Mouse (Mus musculus) heart, adult 2 months (tissue): ENCODE measurements around the gene Tspan14. TPM values are rescaled to one million over a fixed set of nuclear protein-coding genes. Genes with fewer than 3 reads are reported as not detected.

Source experiments
- DNase-seq, 2 experiments: peaks; one replicate each; pipeline ENCODE4 v3.0.0; 2021
- H3K27ac ChIP-seq: fragments of 200-600 bp; 2 replicates; pipeline ENCODE4 v1.8.1; 2022
- H3K27me3 ChIP-seq: fragments of 200-500 bp; 2 replicates; pipeline ENCODE4 v1.6.1; 2012; ENCODE audit warnings: mild to moderate bottlenecking, low read length, inconsistent platforms, mixed read lengths; ENCODE audit not compliant: control insufficient read depth, insufficient read depth
- H3K36me3 ChIP-seq: fragments of 200-500 bp; 2 replicates; pipeline ENCODE4 v1.6.1; 2012; ENCODE audit warnings: low read length, inconsistent platforms; ENCODE audit not compliant: control insufficient read depth, insufficient read depth
- H3K4me1 ChIP-seq: fragments of 200-500 bp; 2 replicates; pipeline ENCODE4 v1.6.1; 2011; ENCODE audit warnings: low read length; ENCODE audit not compliant: control insufficient read depth, insufficient read depth
- H3K4me3 ChIP-seq: fragments of 200-600 bp; 2 replicates; pipeline ENCODE4 v1.8.1; 2022
- H3K79me2 ChIP-seq: fragments of 200-500 bp; replicated peaks from 2 replicates; pipeline ENCODE4 v1.6.1; 2012; ENCODE audit warnings: mild to moderate bottlenecking, inconsistent platforms, low read length, moderate library complexity, mixed read lengths; ENCODE audit not compliant: control insufficient read depth, insufficient read depth
- H3K9ac ChIP-seq: fragments of 200-500 bp; 2 replicates; pipeline ENCODE4 v1.6.1; 2012; ENCODE audit warnings: low read depth, mild to moderate bottlenecking, control low read depth, inconsistent platforms, low read length, mixed read lengths
- CTCF ChIP-seq: fragments of 200-600 bp; IDR thresholded peaks from 2 replicates; pipeline ENCODE4 v1.8.1; 2022; ENCODE audit warnings: antibody characterized with exemption, mild to moderate bottlenecking, moderate library complexity
- EP300 ChIP-seq: fragments of 200-500 bp; IDR thresholded peaks from 2 replicates; pipeline ENCODE4 v1.6.1; 2011; ENCODE audit warnings: low read depth, low read length, control low read depth; ENCODE audit not compliant: insufficient read depth
- POLR2A ChIP-seq: fragments of 200-500 bp; IDR thresholded peaks from 2 replicates; pipeline ENCODE4 v1.6.1; 2011; ENCODE audit warnings: mild to moderate bottlenecking, low read depth, low read length, control low read depth; ENCODE audit not compliant: insufficient read depth
- WGBS: fragments of 180-500 bp; shearing (Covaris S2); methylation state at CpG from one replicate; pipeline ENCODE4 v1.1.7; 2018; 5-methylcytosine and 5-hydroxymethylcytosine counted together
- intact Hi-C: fragments of 180-260 bp; cut with DNase I; formaldehyde crosslinking; loops from one replicate; pipeline ENCODE4 v1.15.1; 2025
- polyA plus RNA-seq: library from polyadenylated mRNA; depleted of rRNA; stranded (reverse); fragments of >200 nt; gene quantifications from 2 replicates; pipeline ENCODE4 v1.2.3, GENCODE M21; 2012
- total RNA-seq, 2 experiments: library from RNA; stranded (reverse); gene quantifications; 2 replicates each; pipeline ENCODE4 v1.2.3; 2021

Tspan14 gene
- total and polyA plus RNA-seq, 3 experiments: 11.8 to 25.7 (median 18.6) TPM

DNA sequence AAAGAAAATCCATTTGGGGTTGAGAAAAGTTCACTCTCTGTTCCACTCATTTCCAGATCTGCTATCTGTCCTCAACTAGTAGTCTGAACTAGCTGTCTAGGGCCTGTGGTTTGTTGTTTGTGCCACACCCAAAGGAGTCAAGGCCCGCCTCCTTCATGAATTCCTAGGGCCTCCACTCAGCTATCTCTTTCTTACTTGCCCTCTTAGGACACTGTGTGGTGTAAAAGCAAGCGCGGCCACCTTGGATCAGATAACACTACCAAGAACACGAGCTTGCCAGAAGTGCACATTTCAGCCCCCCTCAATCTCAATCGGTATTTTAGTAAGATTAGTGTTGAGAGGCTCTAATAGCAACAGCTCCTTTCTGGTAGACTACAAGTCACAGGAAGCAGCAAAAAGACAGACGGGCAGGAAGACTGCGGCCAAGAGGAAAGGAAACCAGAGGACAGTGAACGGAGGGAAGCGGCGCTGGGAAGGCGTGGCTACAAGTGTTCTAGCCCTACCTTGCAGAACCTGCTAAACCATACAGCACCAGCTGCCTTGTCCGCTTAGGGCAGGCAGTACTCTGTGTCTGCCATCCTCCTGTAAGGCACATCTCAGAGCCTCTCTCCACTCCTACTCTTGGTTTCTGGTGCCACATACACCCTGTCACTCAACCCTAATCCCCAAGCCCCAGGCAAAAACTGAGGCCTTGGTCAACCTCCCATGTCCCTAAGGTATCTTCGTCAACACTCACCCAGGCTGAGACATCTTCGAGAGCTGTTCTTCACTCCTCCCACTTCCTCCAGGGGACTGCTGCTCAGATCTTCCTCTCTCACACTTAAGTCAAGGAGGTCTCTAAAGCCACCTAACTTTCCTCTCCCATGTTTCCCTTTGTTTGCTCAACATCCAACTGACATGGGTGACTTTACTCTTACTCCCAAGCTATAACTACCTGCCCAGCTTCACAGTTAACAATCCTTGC lies 18.9 kb downstream of the Tspan14 start:
- WGBS: 46% methylated on average over 14 of the region's 14 CpGs
- intact Hi-C loops: no loop called here
- peak in 1 of 2 experiments; percentile 61 for DNase-seq
- H3K36me3 ChIP-seq: peaks cover 3% of the 10 kb centered on the region
- TF ChIP-seq POLR2A (no peak), CTCF (no peak), EP300 (no peak)
- no peak overlapping the region for H3K9ac ChIP-seq
- no peaks in the 10 kb centered on the region for H3K79me2 ChIP-seq
- peaks cover 22% of the 10 kb centered on the region for H3K4me1 ChIP-seq
- no peak overlapping the region for H3K4me3 ChIP-seq
- H3K27me3 ChIP-seq: no peaks in the 10 kb centered on the region
- peak overlapping the region; percentile 42 for H3K27ac ChIP-seq

DNA sequence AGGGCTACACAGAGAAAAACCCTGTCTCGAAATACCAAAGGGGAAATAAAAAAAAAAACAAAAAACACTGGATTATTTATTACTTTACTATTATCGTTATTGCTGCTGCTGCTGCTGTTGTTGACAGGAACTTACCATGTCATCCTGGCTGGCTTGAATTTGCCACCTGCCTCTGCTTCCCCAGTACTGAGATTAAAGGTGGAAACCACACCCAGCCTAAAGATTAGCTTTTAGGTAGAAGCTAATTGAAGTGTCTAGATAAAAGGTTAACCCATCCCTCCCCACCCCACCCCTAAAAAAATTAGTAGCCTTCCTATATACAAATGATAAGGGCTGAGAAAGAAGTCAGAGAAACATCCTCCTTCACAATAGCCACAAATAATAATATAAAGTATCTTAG lies 22.8 kb downstream of the Tspan14 start:
- H3K9ac ChIP-seq: no peak overlapping the region
- TF ChIP-seq EP300: no peak
- TF ChIP-seq CTCF: no peak
- TF ChIP-seq POLR2A: no peak
- 52% methylated on average over 2 of the region's 2 CpGs for WGBS
- peaks cover 14% of the 10 kb centered on the region for H3K36me3 ChIP-seq
- H3K4me1 ChIP-seq: peaks cover 18% of the 10 kb centered on the region
- no peak overlapping the region for H3K4me3 ChIP-seq
- intact Hi-C loops: no loop called here
- H3K27me3 ChIP-seq: no peaks in the 10 kb centered on the region
- peaks cover 8% of the 10 kb centered on the region; the same call in 1 of the 2 replicates for H3K79me2 ChIP-seq
- DNase-seq: no peak
- H3K27ac ChIP-seq: no peak overlapping the region

DNA sequence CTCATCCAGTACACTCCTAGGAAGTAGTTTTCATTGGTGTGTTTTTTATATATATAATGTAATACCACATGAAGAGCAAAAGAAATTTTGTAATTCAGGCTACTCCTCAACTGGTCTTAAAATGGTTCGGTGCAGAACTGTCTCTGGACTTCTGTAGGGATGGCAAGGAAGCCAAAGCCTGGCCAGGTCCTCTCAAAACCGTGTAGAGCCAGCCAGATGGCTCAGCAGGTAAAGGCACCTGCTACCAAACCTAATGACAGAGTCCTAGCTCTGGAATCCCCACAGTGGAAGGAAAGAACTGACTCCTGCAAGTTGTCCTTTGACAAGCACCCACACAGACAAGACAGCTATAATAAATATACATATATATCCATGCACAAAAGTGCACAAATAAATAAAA lies 24.2 kb downstream of the Tspan14 start:
- TF ChIP-seq POLR2A (no peak), EP300 (no peak), CTCF (no peak)
- no peak overlapping the region for H3K4me3 ChIP-seq
- intact Hi-C loops: no loop called here
- peaks cover 8% of the 10 kb centered on the region; the same call in 1 of the 2 replicates for H3K79me2 ChIP-seq
- WGBS: 73% methylated on average over 2 of the region's 2 CpGs
- no peak overlapping the region for H3K27ac ChIP-seq
- H3K36me3 ChIP-seq: peaks cover 13% of the 10 kb centered on the region
- no peak overlapping the region for H3K9ac ChIP-seq
- no peak for DNase-seq
- peaks cover 8% of the 10 kb centered on the region for H3K4me1 ChIP-seq
- H3K27me3 ChIP-seq: no peaks in the 10 kb centered on the region

DNA sequence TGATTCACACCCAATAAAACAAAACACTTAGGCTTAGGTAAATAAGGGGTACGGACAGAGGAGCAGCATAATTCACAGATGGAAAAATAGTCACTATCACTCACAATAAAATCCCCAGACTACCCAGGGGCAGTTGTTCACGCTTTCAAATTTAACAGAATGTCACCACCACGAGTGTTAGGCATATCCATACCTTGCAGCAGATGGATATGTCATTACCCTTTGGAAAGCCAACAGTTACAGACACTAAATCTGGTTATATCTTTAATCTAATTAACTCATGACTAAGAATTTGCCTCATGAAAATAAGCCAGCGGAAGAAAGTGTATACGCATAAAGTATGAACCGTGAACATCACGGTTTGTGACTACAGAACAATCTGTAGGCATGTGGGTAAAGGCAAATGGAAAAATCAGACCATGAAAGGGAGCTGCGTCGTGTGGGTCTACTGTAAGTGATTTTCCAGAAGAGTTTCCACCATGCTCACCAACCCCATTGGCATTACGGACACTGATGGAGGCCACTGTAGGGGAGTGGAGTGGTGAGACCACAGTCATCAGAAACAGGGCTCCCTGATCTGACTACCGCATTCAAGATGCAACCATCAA lies 28.1 kb downstream of the Tspan14 start:
- Histone ChIP-seq H3K27me3 (no peaks in the 10 kb centered on the region), H3K27ac (no peak overlapping the region), H3K4me1 (peaks cover 19% of the 10 kb centered on the region), H3K79me2 (peaks cover 9% of the 10 kb centered on the region), H3K4me3 (no peak overlapping the region), H3K9ac (no peak overlapping the region), H3K36me3 (peaks cover 13% of the 10 kb centered on the region)
- no peak for TF ChIP-seq EP300
- TF ChIP-seq POLR2A: no peak
- no peak for TF ChIP-seq CTCF
- intact Hi-C loops: no loop called here
- 76% methylated on average over 11 of the region's 11 CpGs for whole genome bisulfite sequencing
- DNase-seq: no peak

DNA sequence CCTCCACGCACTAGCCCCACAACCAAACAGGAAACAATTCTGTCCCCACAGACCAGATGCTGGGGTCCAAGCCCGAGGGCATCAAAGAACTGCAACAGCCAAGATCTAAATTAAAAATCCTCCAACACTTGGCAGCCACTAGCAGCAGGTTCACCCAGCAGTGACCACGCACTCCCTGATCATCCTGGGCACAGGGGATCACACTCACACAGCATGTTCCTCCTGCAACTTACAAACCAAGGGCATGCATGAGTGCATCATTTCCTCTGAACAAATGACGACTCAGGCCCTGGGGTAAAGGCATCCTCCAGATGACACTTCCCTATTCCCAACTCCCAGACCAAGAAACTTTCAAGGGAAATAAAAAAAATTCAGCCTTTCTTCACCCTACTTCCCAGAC lies 29.6 kb downstream of the Tspan14 start:
- WGBS: 47% methylated on average over 4 of the region's 4 CpGs
- H3K27ac ChIP-seq: no peak overlapping the region
- peaks cover 13% of the 10 kb centered on the region for H3K36me3 ChIP-seq
- intact Hi-C loops: no loop called here
- H3K4me1 ChIP-seq: peaks cover 24% of the 10 kb centered on the region
- peaks cover 9% of the 10 kb centered on the region for H3K79me2 ChIP-seq
- no peaks in the 10 kb centered on the region for H3K27me3 ChIP-seq
- H3K9ac ChIP-seq: no peak overlapping the region
- TF ChIP-seq POLR2A (no peak), EP300 (no peak), CTCF (no peak)
- H3K4me3 ChIP-seq: no peak overlapping the region
- no peak for DNase-seq

DNA sequence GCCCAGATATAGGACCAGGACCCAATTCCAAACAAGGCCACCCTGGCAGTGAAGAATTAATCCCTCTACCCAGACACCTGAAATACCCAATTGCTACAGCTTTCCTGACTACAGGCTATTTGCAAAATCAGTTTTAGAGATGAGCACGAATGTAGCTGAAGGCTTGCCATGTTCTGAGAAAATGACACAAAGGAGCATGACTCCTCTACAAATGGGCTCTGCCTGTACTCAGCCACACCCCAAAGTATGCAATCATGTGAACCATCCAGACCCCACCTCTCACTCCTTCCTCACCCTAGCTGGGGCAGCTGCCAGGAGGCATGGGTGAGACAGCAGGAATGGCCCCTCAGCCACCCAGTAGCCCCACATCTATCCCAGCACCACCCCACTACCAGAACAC lies 31.1 kb downstream of the Tspan14 start:
- no peak overlapping the region for H3K27ac ChIP-seq
- peaks cover 33% of the 10 kb centered on the region for H3K4me1 ChIP-seq
- intact Hi-C loops: no loop called here
- peaks cover 5% of the 10 kb centered on the region for H3K79me2 ChIP-seq
- WGBS: 72% methylated on average over 1 of the region's 1 CpGs
- TF ChIP-seq POLR2A (no peak), CTCF (no peak), EP300 (no peak)
- no peak overlapping the region for H3K9ac ChIP-seq
- no peak for DNase-seq
- no peak overlapping the region for H3K4me3 ChIP-seq
- peaks cover 7% of the 10 kb centered on the region for H3K36me3 ChIP-seq
- H3K27me3 ChIP-seq: no peaks in the 10 kb centered on the region
